ENCODE assay signal across 8 mouse cellular contexts in genomic region chr17:28313880-28314225, GRCm38 (mm10). TPM values are rescaled to one million over a fixed set of nuclear protein-coding genes. Genes with fewer than 3 reads are reported as not detected.
DNase-seq lines count a peak whose midpoint lies in the region; ATAC-seq and TF ChIP-seq lines count a peak whose summit lies in the region.

No protein-coding gene starts in this region.

- H3K9me3 ChIP-seq in E14TG2a.4 (ENCODE audit: low read length), result no peaks in the 10 kb centered on the region
- H3K9me3 ChIP-seq in forebrain, embryonic 14.5 days (replicated peaks; ENCODE audit: control insufficient read depth, low read length), result no peaks in the 10 kb centered on the region
- no peaks in the 10 kb centered on the region for H3K9me3 ChIP-seq in liver, embryonic 14.5 days (ENCODE audit: control insufficient read depth, low read length)

- DNase-seq in heart, adult 2 months, result no peak
- no peak for DNase-seq in heart, adult 8-10 months (ENCODE audit: low spot score)
- peak; percentile 52 for DNase-seq in forebrain, embryonic 14.5 days (ENCODE audit: low spot score)
- no peak for DNase-seq in liver, embryonic 14.5 days (ENCODE audit: low read depth in 3 of 3, low spot score in 3 of 3)
- no peak for DNase-seq in gastrocnemius, postnatal 4 days (ENCODE audit: low spot score in 2 of 2)
- DNase-seq in adrenal gland, adult 2 months, result no peak

- TF ChIP-seq POLR2A in heart, adult 2 months (IDR thresholded peaks at IDR 0.05; ENCODE audit: insufficient read depth, low read depth, low read length), result no peak

- WGBS in heart, adult 2 months, result 2% methylated on average over 11 of the region's 11 CpGs
- 2% methylated on average over 11 of the region's 11 CpGs for WGBS in forebrain, embryonic 14.5 days
- WGBS in liver, embryonic 14.5 days (ENCODE audit: insufficient replicate concordance), result 2% methylated on average over 11 of the region's 11 CpGs

- H3K79me2 ChIP-seq in heart, adult 2 months (replicated peaks; ENCODE audit: control insufficient read depth, insufficient read depth, low read length), result no peaks in the 10 kb centered on the region

- peak overlapping the region; percentile 94 for H3K9ac ChIP-seq in heart, adult 2 months (ENCODE audit: low read depth, low read length)
- peak overlapping the region; percentile 82 for H3K9ac ChIP-seq in forebrain, embryonic 14.5 days (ENCODE audit: low read length)
- H3K9ac ChIP-seq in liver, embryonic 14.5 days (replicated peaks), result peak overlapping the region; percentile 89

- peak overlapping the region; percentile 94 for H3K27ac ChIP-seq in heart, adult 2 months
- H3K27ac ChIP-seq in forebrain, embryonic 14.5 days (ENCODE audit: low read depth, low read length), result peak overlapping the region; percentile 88
- H3K27ac ChIP-seq in liver, embryonic 14.5 days, result peak overlapping the region; percentile 60

- TF ChIP-seq CTCF in heart, adult 2 months (IDR thresholded peaks at IDR 0.05), result no peak
- no peak for TF ChIP-seq CTCF in E14TG2a.4 (conservative IDR thresholded peaks at IDR 0.05; ENCODE audit: low read length)
- no peak for TF ChIP-seq CTCF in liver, embryonic 14.5 days (IDR thresholded peaks at IDR 0.05; ENCODE audit: low read depth)

- peak overlapping the region; percentile 92 for H3K4me3 ChIP-seq in heart, adult 2 months
- H3K4me3 ChIP-seq in E14TG2a.4 (replicated peaks; ENCODE audit: low read length), result peak overlapping the region; percentile 96
- peak overlapping the region; percentile 75 for H3K4me3 ChIP-seq in forebrain, embryonic 14.5 days (ENCODE audit: low read depth, low read length)
- peak overlapping the region; percentile 84 to 91 for H3K4me3 ChIP-seq in liver, embryonic 14.5 days (ENCODE audit: insufficient read depth in 1 of 2, low read depth in 2 of 2, low read length in 2 of 2)

- TF ChIP-seq EP300 in heart, adult 2 months (IDR thresholded peaks at IDR 0.05; ENCODE audit: insufficient read depth, low read depth, low read length), result no peak
- no peak for TF ChIP-seq EP300 in liver, embryonic 14.5 days (IDR thresholded peaks at IDR 0.05; ENCODE audit: low read depth)

- H3K4me1 ChIP-seq in heart, adult 2 months (ENCODE audit: control insufficient read depth, insufficient read depth, low read length), result peaks cover 2% of the 10 kb centered on the region; the same call in 1 of the 2 replicates
- peaks cover 44% of the 10 kb centered on the region for H3K4me1 ChIP-seq in E14TG2a.4 (replicated peaks; ENCODE audit: low read depth, low read length)
- 0 out of 2 replicates have a peak, but pooled peaks cover 8% of the 10 kb centered on the region for H3K4me1 ChIP-seq in forebrain, embryonic 14.5 days (ENCODE audit: control insufficient read depth, insufficient read depth, low read length)
- peaks cover 7 to 26% of the 10 kb centered on the region in 2 experiments for H3K4me1 ChIP-seq in liver, embryonic 14.5 days (replicated peaks; ENCODE audit: control insufficient read depth in 2 of 2, insufficient read depth in 2 of 2, low read length in 1 of 2)

- no peaks in the 10 kb centered on the region for H3K36me3 ChIP-seq in heart, adult 2 months (ENCODE audit: control insufficient read depth, insufficient read depth, low read length)
- peaks cover 38% of the 10 kb centered on the region for H3K36me3 ChIP-seq in E14TG2a.4 (ENCODE audit: insufficient read depth, low read length)
- peaks cover 24% of the 10 kb centered on the region for H3K36me3 ChIP-seq in forebrain, embryonic 14.5 days (ENCODE audit: control insufficient read depth, insufficient read depth, low read length)
- H3K36me3 ChIP-seq in liver, embryonic 14.5 days (replicated peaks; ENCODE audit: control insufficient read depth, insufficient read depth, low read depth), result no peaks in the 10 kb centered on the region

- peak; percentile 41 for ATAC-seq in forebrain, embryonic 14.5 days
- peak; percentile 13; the same call in 1 of the 2 replicates for ATAC-seq in liver, embryonic 14.5 days (ENCODE audit: insufficient read depth)
- ATAC-seq in monocyte, adult 5-6 weeks (replicated peaks; ENCODE audit: insufficient number of reproducible peaks, low FRiP score, low TSS enrichment, poor library complexity, severe bottlenecking), result no peak

- intact Hi-C loops in heart, adult 2 months (cut with DNase I), result loop anchor here (2.0 kb wide), 1 partner anchor 15 kb away; the partner anchor contains the start of gene Rpl10a

- peak overlapping the region; percentile 80 for H3K4me2 ChIP-seq in forebrain, embryonic 14.5 days (ENCODE audit: low read length)
- H3K4me2 ChIP-seq in liver, embryonic 14.5 days (ENCODE audit: low read depth), result peak overlapping the region; percentile 97

- no peaks in the 10 kb centered on the region for H3K27me3 ChIP-seq in heart, adult 2 months (ENCODE audit: control insufficient read depth, insufficient read depth, low read length)
- H3K27me3 ChIP-seq in E14TG2a.4 (ENCODE audit: insufficient read depth, low read length), result no peaks in the 10 kb centered on the region
- no peaks in the 10 kb centered on the region for H3K27me3 ChIP-seq in forebrain, embryonic 14.5 days (replicated peaks; ENCODE audit: control insufficient read depth, insufficient read depth, low read length)
- no peaks in the 10 kb centered on the region for H3K27me3 ChIP-seq in liver, embryonic 14.5 days (ENCODE audit: control insufficient read depth, insufficient read depth, low read length)

RNA-seq across cellular contexts. Expression of gene Fance, which starts 0.5 kb away (rescaled TPM):
- 10 to 100 TPM; 11.2 to 12.0 TPM for total RNA-seq in heart, adult 2 months (2021)
- polyA plus RNA-seq in heart, adult 2 months (2012; rRNA removed), result 7.4 and 11.8 TPM in 2 replicates
- 10 to 100 TPM in 3 of 4 experiments, 1 to 10 TPM in 1; 9.2 to 15.2 (median 12.3) TPM for total RNA-seq in heart, adult 8-10 months (2022)
- polyA plus RNA-seq in forebrain, embryonic 14.5 days (2014; fragmentation: Nextera tagmentation; extraction: Ambion mirVana), result 21.7 and 24.5 TPM in 2 replicates
- polyA plus RNA-seq in liver, embryonic 14.5 days (2012; rRNA removed), result 4.5 and 5.5 TPM in 2 replicates
- 9.4 and 10.4 TPM in 2 replicates for polyA plus RNA-seq in liver, embryonic 14.5 days (2014; fragmentation: Nextera tagmentation; extraction: Ambion mirVana)
- 10 to 100 TPM; 24.9 to 25.4 TPM for total RNA-seq in gastrocnemius, postnatal 4 days (2021)
- 10 to 100 TPM; 19.5 to 22.5 TPM for total RNA-seq in adrenal gland, adult 2 months (2021)
- 27.8 and 31.5 TPM in 2 replicates for polyA plus RNA-seq in adrenal gland, adult 2 months (2012; rRNA removed)
- total RNA-seq in monocyte, adult 5-6 weeks (2017), result 8.8 to 18.2 TPM (median 13.0 TPM) in 3 replicates

RNA-seq across cellular contexts. Expression of gene Rpl10a, which starts 14.4 kb away (rescaled TPM):
- 100 to 1,000 TPM; 360 to 417 TPM for total RNA-seq in heart, adult 2 months (2021)
- polyA plus RNA-seq in heart, adult 2 months (2012; rRNA removed), result 634 and 1,197 TPM in 2 replicates
- 100 to 1,000 TPM; 377 to 423 (median 382) TPM for total RNA-seq in heart, adult 8-10 months (2022)
- polyA plus RNA-seq in forebrain, embryonic 14.5 days (2014; fragmentation: Nextera tagmentation; extraction: Ambion mirVana), result 360 and 532 TPM in 2 replicates
- polyA plus RNA-seq in liver, embryonic 14.5 days (2012; rRNA removed), result 1,169 and 1,992 TPM in 2 replicates
- polyA plus RNA-seq in liver, embryonic 14.5 days (2014; fragmentation: Nextera tagmentation; extraction: Ambion mirVana), result 506 and 510 TPM in 2 replicates
- total RNA-seq in gastrocnemius, postnatal 4 days (2021), result 100 to 1,000 TPM; 919 to 955 TPM
- 100 to 1,000 TPM; 826 to 935 TPM for total RNA-seq in adrenal gland, adult 2 months (2021)
- 2,217 and 2,897 TPM in 2 replicates for polyA plus RNA-seq in adrenal gland, adult 2 months (2012; rRNA removed)
- 363 to 372 TPM (median 364 TPM) in 3 replicates for total RNA-seq in monocyte, adult 5-6 weeks (2017)

RNA-seq across cellular contexts. Expression of gene Tead3, which starts 36.8 kb away (rescaled TPM):
- 10 to 100 TPM; 12.7 to 13.7 TPM for total RNA-seq in heart, adult 2 months (2021)
- 20.2 and 21.2 TPM in 2 replicates for polyA plus RNA-seq in heart, adult 2 months (2012; rRNA removed)
- 10 to 100 TPM in 3 of 4 experiments, 1 to 10 TPM in 1; 8.4 to 15.6 (median 11.7) TPM for total RNA-seq in heart, adult 8-10 months (2022)
- 1.8 and 2.4 TPM in 2 replicates for polyA plus RNA-seq in forebrain, embryonic 14.5 days (2014; fragmentation: Nextera tagmentation; extraction: Ambion mirVana)
- 2.0 and 2.2 TPM in 2 replicates for polyA plus RNA-seq in liver, embryonic 14.5 days (2012; rRNA removed)
- 0.52 and 0.63 TPM in 2 replicates for polyA plus RNA-seq in liver, embryonic 14.5 days (2014; fragmentation: Nextera tagmentation; extraction: Ambion mirVana)
- total RNA-seq in gastrocnemius, postnatal 4 days (2021), result 10 to 100 TPM; 24.3 to 24.6 TPM
- 10 to 100 TPM in 1 of 2 experiments, 1 to 10 TPM in 1; 8.6 to 12.5 TPM for total RNA-seq in adrenal gland, adult 2 months (2021)
- 15.9 and 17.6 TPM in 2 replicates for polyA plus RNA-seq in adrenal gland, adult 2 months (2012; rRNA removed)
- total RNA-seq in monocyte, adult 5-6 weeks (2017), result not detected in 3 replicates

RNA-seq across cellular contexts. Expression of gene Tulp1, which starts 51.2 kb away (rescaled TPM):
- total RNA-seq in heart, adult 2 months (2021), result not detected
- 0.38 TPM in 1 of 2 replicates, not detected in the other for polyA plus RNA-seq in heart, adult 2 months (2012; rRNA removed)
- total RNA-seq in heart, adult 8-10 months (2022), result not detected
- 1.3 and 1.5 TPM in 2 replicates for polyA plus RNA-seq in forebrain, embryonic 14.5 days (2014; fragmentation: Nextera tagmentation; extraction: Ambion mirVana)
- 0.12 and 0.26 TPM in 2 replicates for polyA plus RNA-seq in liver, embryonic 14.5 days (2012; rRNA removed)
- 0.28 and 0.42 TPM in 2 replicates for polyA plus RNA-seq in liver, embryonic 14.5 days (2014; fragmentation: Nextera tagmentation; extraction: Ambion mirVana)
- total RNA-seq in gastrocnemius, postnatal 4 days (2021), result under 1 TPM; 0.47 to 0.57 TPM
- not detected for total RNA-seq in adrenal gland, adult 2 months (2021)
- 0.49 and 0.91 TPM in 2 replicates for polyA plus RNA-seq in adrenal gland, adult 2 months (2012; rRNA removed)
- total RNA-seq in monocyte, adult 5-6 weeks (2017), result not detected in 3 replicates
